Mouse (Mus musculus) gastrocnemius, adult 2 months (tissue): ENCODE data around the gene Kat14. TPM values are rescaled to one million over a fixed set of nuclear protein-coding genes. Genes with fewer than 3 reads are reported as not detected.

ENCODE experiments used
- DNase-seq: peaks from one replicate; pipeline ENCODE4 v3.0.0; 2022
- H3K27ac ChIP-seq: fragments of 200-600 bp; 2 replicates; pipeline ENCODE4 v1.8.1; 2022; ENCODE audit warnings: mild to moderate bottlenecking
- H3K4me3 ChIP-seq: fragments of 200-600 bp; 2 replicates; pipeline ENCODE4 v1.8.1; 2022; ENCODE audit warnings: mild to moderate bottlenecking, moderate library complexity
- CTCF ChIP-seq: fragments of 200-600 bp; IDR thresholded peaks from 2 replicates; pipeline ENCODE4 v1.8.1; 2022; ENCODE audit warnings: antibody characterized with exemption, mild to moderate bottlenecking, moderate library complexity
- intact Hi-C: fragments of 180-260 bp; cut with DNase I; formaldehyde crosslinking; loops from one replicate; pipeline ENCODE4 v1.15.1; 2025
- total RNA-seq, 2 experiments: library from RNA; stranded (reverse); gene quantifications; 2 replicates each; pipeline ENCODE4 v1.2.3; 2021

Gene Kat14
- total RNA-seq, 2 experiments from 2014 or later, result 21.3 to 25.4 TPM

GRCm38 (mm10) chr2:144343158-144343557 lies 25.6 kb upstream of the Kat14 start:
- TF ChIP-seq CTCF, result no peak
- intact Hi-C loops, result no loop called here
- Histone ChIP-seq H3K4me3 (no peak overlapping the region), H3K27ac (no peak overlapping the region)
- DNase-seq, result no peak

- peak; percentile 59 for TF ChIP-seq CTCF
- no peak overlapping the region for H3K27ac ChIP-seq
- no peak overlapping the region for H3K4me3 ChIP-seq
- intact Hi-C loops, result loop anchor here (2.0 kb wide), 1 partner anchor 104 kb away; no protein-coding TSS in a partner anchor
- DNase-seq, result no peak
These were observed 20.3 kb upstream of the Kat14 start for GRCm38 (mm10) chr2:144348525-144348924.

- intact Hi-C loops, result no loop called here
- DNase-seq, result no peak
- Histone ChIP-seq H3K4me3 (no peak overlapping the region), H3K27ac (no peak overlapping the region)
- TF ChIP-seq CTCF, result no peak
These were observed 15.9 kb upstream of the Kat14 start for GRCm38 (mm10) chr2:144352843-144353242.

GRCm38 (mm10) chr2:144369020-144369421 lies 238 bp downstream of the Kat14 start:
- intact Hi-C loops, result loop anchor here (2.0 to 5.0 kb wide), 5 partner anchors 87 to 362 kb away; no protein-coding TSS in a partner anchor
- H3K27ac ChIP-seq, result peak overlapping the region; percentile 95

GRCm38 (mm10) chr2:144369511-144369910 lies 728 bp downstream of the Kat14 start:
- intact Hi-C loops, result loop anchor here (2.0 to 5.0 kb wide), 5 partner anchors 87 to 362 kb away; no protein-coding TSS in a partner anchor
- peak overlapping the region; percentile 95 for H3K27ac ChIP-seq
- DNase-seq, result no peak
- TF ChIP-seq CTCF, result no peak
- H3K4me3 ChIP-seq, result peak overlapping the region; percentile 96

More at GRCm38 (mm10) chr2:144369020-144369421, 238 bp downstream of the Kat14 start:
- no peak for TF ChIP-seq CTCF
- DNase-seq, result no peak
- H3K4me3 ChIP-seq, result peak overlapping the region; percentile 96

- TF ChIP-seq CTCF, result no peak
- H3K27ac ChIP-seq, result no peak overlapping the region
- no peak overlapping the region for H3K4me3 ChIP-seq
- intact Hi-C loops, result loop anchor here (5.0 to 10.0 kb wide), 2 partner anchors 41 to 153 kb away; partner anchors contain the start of genes Dzank1 and Polr3f
- no peak for DNase-seq
These were observed 2.8 kb downstream of the Kat14 start for GRCm38 (mm10) chr2:144371566-144371965.

GRCm38 (mm10) chr2:144373063-144373462 lies 4.3 kb downstream of the Kat14 start:
- no peak for DNase-seq
- Histone ChIP-seq H3K27ac (no peak overlapping the region), H3K4me3 (no peak overlapping the region)
- no peak for TF ChIP-seq CTCF
- intact Hi-C loops, result loop anchor here (5.0 to 10.0 kb wide), 2 partner anchors 39 to 152 kb away; partner anchors contain the start of genes Dzank1 and Polr3f

- Histone ChIP-seq H3K4me3 (no peak overlapping the region), H3K27ac (no peak overlapping the region)
- no peak for TF ChIP-seq CTCF
- no peak for DNase-seq
- intact Hi-C loops, result loop anchor here (10.0 kb wide), 1 partner anchor 150 kb away; the partner anchor contains the start of genes Dzank1 and Polr3f
These were observed 6.4 kb downstream of the Kat14 start for GRCm38 (mm10) chr2:144375063-144375703.

GRCm38 (mm10) chr2:144381293-144381692 lies 12.5 kb downstream of the Kat14 start:
- intact Hi-C loops, result loop anchor here (10.0 kb wide), 1 partner anchor 214 kb away; the partner anchor contains the start of genes Dtd1 and Smim26
- TF ChIP-seq CTCF, result no peak
- H3K27ac ChIP-seq, result peak overlapping the region; percentile 50

GRCm38 (mm10) chr2:144381741-144382140 lies 13.0 kb downstream of the Kat14 start:
- no peak for TF ChIP-seq CTCF
- no peak for DNase-seq
- intact Hi-C loops, result loop anchor here (10.0 kb wide), 1 partner anchor 213 kb away; the partner anchor contains the start of genes Dtd1 and Smim26
- Histone ChIP-seq H3K27ac (peak overlapping the region; percentile 50), H3K4me3 (no peak overlapping the region)

More at GRCm38 (mm10) chr2:144381293-144381692, 12.5 kb downstream of the Kat14 start:
- no peak overlapping the region for H3K4me3 ChIP-seq
- no peak for DNase-seq

- TF ChIP-seq CTCF, result no peak
- no peak for DNase-seq
- Histone ChIP-seq H3K4me3 (no peak overlapping the region), H3K27ac (peak overlapping the region; percentile 50; the same call in 1 of the 2 replicates)
- intact Hi-C loops, result loop anchor here (10.0 kb wide), 1 partner anchor 212 kb away; the partner anchor contains the start of genes Dtd1 and Smim26
These were observed 13.9 kb downstream of the Kat14 start for GRCm38 (mm10) chr2:144382624-144383138.

GRCm38 (mm10) chr2:144386296-144386695 lies 17.5 kb downstream of the Kat14 start:
- DNase-seq, result peak; percentile 21

GRCm38 (mm10) chr2:144388416-144388815 lies 19.6 kb downstream of the Kat14 start:
- H3K27ac ChIP-seq, result no peak overlapping the region
- DNase-seq, result no peak
- no peak for TF ChIP-seq CTCF
- intact Hi-C loops, result loop anchor here (10.0 kb wide), 1 partner anchor 206 kb away; the partner anchor contains the start of genes Dtd1 and Smim26
- no peak overlapping the region for H3K4me3 ChIP-seq

More at GRCm38 (mm10) chr2:144386296-144386695, 17.5 kb downstream of the Kat14 start:
- no peak for TF ChIP-seq CTCF
- intact Hi-C loops, result loop anchor here (10.0 kb wide), 1 partner anchor 209 kb away; the partner anchor contains the start of genes Dtd1 and Smim26
- Histone ChIP-seq H3K27ac (peak overlapping the region; percentile 87), H3K4me3 (no peak overlapping the region)
